Mouse (Mus musculus) G1E (cell line): ENCODE data around the gene Orc5. TPM values are rescaled to one million over a fixed set of nuclear protein-coding genes. Genes with fewer than 3 reads are reported as not detected.
A peak's percentile ranks its signal among the peaks of the same experiment; 100 is the strongest.

Source experiments
- ATAC-seq: 2 replicates; pipeline ENCODE4 v1.8.0; 2016; ENCODE audit warnings: mild to moderate bottlenecking; ENCODE audit not compliant: insufficient number of reproducible peaks, poor library complexity, low FRiP score, severe bottlenecking; ENCODE audit errors: extremely low read depth
- DNase-seq: peaks from one replicate; pipeline ENCODE4 v3.0.0; 2012; ENCODE audit warnings: low spot score
- H3K27me3 ChIP-seq: 2 replicates; pipeline ENCODE4 v1.6.1; 2012; ENCODE audit warnings: mild to moderate bottlenecking, low read length, inconsistent platforms; ENCODE audit not compliant: insufficient read depth
- H3K36me3 ChIP-seq: replicated peaks from 2 replicates; pipeline ENCODE3; 2012; ENCODE audit warnings: mild to moderate bottlenecking, inconsistent platforms
- H3K4me1 ChIP-seq: 2 replicates; pipeline ENCODE4 v1.6.1; 2012; ENCODE audit warnings: low read depth, low read length, inconsistent platforms, mixed read lengths; ENCODE audit not compliant: insufficient read depth
- H3K4me3 ChIP-seq: 2 replicates; pipeline ENCODE4 v1.5.1; 2012; ENCODE audit warnings: low read depth, mild to moderate bottlenecking, inconsistent platforms, low read length, moderate library complexity, mixed read lengths
- H3K9me3 ChIP-seq: replicated peaks from 2 replicates; pipeline ENCODE4 v1.6.1; 2012; ENCODE audit warnings: inconsistent platforms
- CTCF ChIP-seq: IDR thresholded peaks from 2 replicates; pipeline ENCODE4 v1.5.1; 2012; ENCODE audit warnings: low read depth, low read length, inconsistent platforms, mixed read lengths
- GATA1 ChIP-seq: IDR thresholded peaks from 2 replicates; pipeline ENCODE4 v1.6.1; 2012; ENCODE audit warnings: borderline replicate concordance, low read length, inconsistent platforms, mixed read lengths
- GATA2 ChIP-seq: IDR thresholded peaks from 2 replicates; pipeline ENCODE4 v1.6.1; 2012; ENCODE audit warnings: low read depth, low read length, inconsistent platforms, borderline replicate concordance
- POLR2AphosphoS5 ChIP-seq: IDR thresholded peaks from 2 replicates; pipeline ENCODE4 v1.6.1; 2012; ENCODE audit warnings: low read depth, low read length, inconsistent platforms; ENCODE audit not compliant: insufficient replicate concordance
- TAL1 ChIP-seq: conservative IDR thresholded peaks from 2 replicates; pipeline ENCODE4 v1.6.1; 2012; ENCODE audit warnings: low read depth, low read length, inconsistent platforms, mixed read lengths
- polyA plus RNA-seq: library from polyadenylated mRNA; stranded (reverse); fragments of >175 nt; gene quantifications from 2 replicates; pipeline ENCODE4 v1.2.3, GENCODE M21; 2012
- total RNA-seq, 2 experiments: library from RNA; stranded (forward) in 1 of 2; stranded (reverse) in 1 of 2; fragments of 200-1000 nt in 1 of 2; fragments of >200 nt in 1 of 2; fragmentation: Nextera tagmentation in 1 of 2; gene quantifications; 2 replicates each; pipeline ENCODE4 v1.2.3; 2014 to 2017

Gene Orc5
- total RNA-seq (2014; fragmentation: Nextera tagmentation) (125 and 142 TPM in 2 replicates), total RNA-seq (2017) (73.8 and 78.9 TPM in 2 replicates), polyA plus RNA-seq (4.1 TPM in 2 replicates)

GRCm38 (mm10) chr5:22550033-22550551 lies at the start of gene Orc5:
Orc5 (minus strand) TSS chr5:22550429.
- Histone ChIP-seq H3K4me3 (peak within 1 kb of the TSS; percentile 77), H3K27me3 (no peaks in the 10 kb centered on the region), H3K36me3 (peaks cover 45% of the 10 kb centered on the region)

GRCm38 (mm10) chr5:22596981-22597380 lies 46.8 kb upstream of the Orc5 start:
- Histone ChIP-seq H3K36me3 (no peaks in the 10 kb centered on the region), H3K4me1 (no peaks in the 10 kb centered on the region), H3K4me3 (no peak overlapping the region), H3K9me3 (no peaks in the 10 kb centered on the region), H3K27me3 (peaks cover 6% of the 10 kb centered on the region; the same call in 1 of the 2 replicates)
- TF ChIP-seq CTCF = no peak
- DNase-seq (no peak), ATAC-seq (no peak)

More at GRCm38 (mm10) chr5:22550033-22550551, at the start of gene Orc5:
- peak; percentile 76; the same call in 1 of the 2 replicates for TF ChIP-seq POLR2AphosphoS5
- no peak for TF ChIP-seq GATA2
- peak; percentile 91 for ATAC-seq
- DNase-seq = peak; percentile 78
- Histone ChIP-seq H3K4me1 (peaks cover 31% of the 10 kb centered on the region), H3K9me3 (peaks cover 20% of the 10 kb centered on the region)

GRCm38 (mm10) chr5:22589370-22589966 lies 39.2 kb upstream of the Orc5 start:
- DNase-seq = no peak
- Histone ChIP-seq H3K27me3 (no peaks in the 10 kb centered on the region), H3K4me1 (no peaks in the 10 kb centered on the region), H3K36me3 (no peaks in the 10 kb centered on the region), H3K9me3 (no peaks in the 10 kb centered on the region), H3K4me3 (no peak overlapping the region)
- TF ChIP-seq CTCF (no peak), TAL1 (no peak), POLR2AphosphoS5 (no peak), GATA2 (no peak), GATA1 (no peak)
- ATAC-seq = no peak

GRCm38 (mm10) chr5:22587492-22587891 lies 37.3 kb upstream of the Orc5 start:
- Histone ChIP-seq H3K9me3 (no peaks in the 10 kb centered on the region), H3K36me3 (no peaks in the 10 kb centered on the region), H3K4me3 (no peak overlapping the region), H3K4me1 (no peaks in the 10 kb centered on the region), H3K27me3 (no peaks in the 10 kb centered on the region)
- DNase-seq = no peak
- no peak for ATAC-seq
- TF ChIP-seq GATA2 = no peak
- TF ChIP-seq GATA1 = no peak
- no peak for TF ChIP-seq POLR2AphosphoS5
- no peak for TF ChIP-seq TAL1
- TF ChIP-seq CTCF = no peak

DNA sequence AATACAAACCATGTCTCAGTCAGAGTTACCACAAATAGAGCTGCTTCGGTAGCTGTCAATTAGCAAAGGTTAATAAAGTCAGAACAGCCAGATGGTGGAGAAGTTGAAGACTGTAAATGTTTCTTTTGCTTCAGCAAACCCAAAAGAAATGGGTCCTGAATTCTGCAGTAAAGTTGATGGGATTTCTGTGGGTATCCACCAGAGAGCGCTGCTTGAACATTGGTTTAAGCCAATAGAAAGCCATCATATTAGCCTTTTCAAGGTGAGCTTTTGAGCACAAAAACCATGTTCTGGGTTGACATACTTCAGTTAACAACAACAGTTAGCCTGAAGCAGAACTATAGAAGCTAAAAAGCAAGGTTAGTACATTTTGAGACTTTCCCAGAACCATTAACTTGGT lies 34.3 kb upstream of the Orc5 start:
- ATAC-seq = no peak
- Histone ChIP-seq H3K4me3 (no peak overlapping the region), H3K4me1 (no peaks in the 10 kb centered on the region), H3K9me3 (no peaks in the 10 kb centered on the region), H3K27me3 (no peaks in the 10 kb centered on the region), H3K36me3 (no peaks in the 10 kb centered on the region)
- DNase-seq = no peak
- TF ChIP-seq TAL1 = no peak
- TF ChIP-seq GATA2 = no peak
- no peak for TF ChIP-seq POLR2AphosphoS5
- TF ChIP-seq CTCF = no peak
- no peak for TF ChIP-seq GATA1

GRCm38 (mm10) chr5:22578011-22578410 lies 27.8 kb upstream of the Orc5 start:
- H3K9me3 ChIP-seq = no peaks in the 10 kb centered on the region
- no peaks in the 10 kb centered on the region for H3K4me1 ChIP-seq
- ATAC-seq (no peak), DNase-seq (no peak)
- TF ChIP-seq GATA2 (no peak), TAL1 (no peak), POLR2AphosphoS5 (no peak), CTCF (no peak), GATA1 (no peak)
- H3K4me3 ChIP-seq = no peak overlapping the region
- H3K27me3 ChIP-seq = peaks cover 7% of the 10 kb centered on the region; the same call in 1 of the 2 replicates
- no peaks in the 10 kb centered on the region for H3K36me3 ChIP-seq

GRCm38 (mm10) chr5:22574751-22575150 lies 24.5 kb upstream of the Orc5 start:
- TF ChIP-seq POLR2AphosphoS5 = no peak
- no peak for TF ChIP-seq TAL1
- TF ChIP-seq GATA1 = no peak
- TF ChIP-seq GATA2 = no peak
- TF ChIP-seq CTCF = no peak
- ATAC-seq (no peak), DNase-seq (no peak)
- H3K4me3 ChIP-seq = no peak overlapping the region
- peaks cover 7% of the 10 kb centered on the region; the same call in 1 of the 2 replicates for H3K27me3 ChIP-seq
- H3K36me3 ChIP-seq = no peaks in the 10 kb centered on the region
- H3K9me3 ChIP-seq = no peaks in the 10 kb centered on the region
- H3K4me1 ChIP-seq = no peaks in the 10 kb centered on the region
